Mouse (Mus musculus): ENCODE results near the gene Zbtb22.

Gene Zbtb22

DNA sequence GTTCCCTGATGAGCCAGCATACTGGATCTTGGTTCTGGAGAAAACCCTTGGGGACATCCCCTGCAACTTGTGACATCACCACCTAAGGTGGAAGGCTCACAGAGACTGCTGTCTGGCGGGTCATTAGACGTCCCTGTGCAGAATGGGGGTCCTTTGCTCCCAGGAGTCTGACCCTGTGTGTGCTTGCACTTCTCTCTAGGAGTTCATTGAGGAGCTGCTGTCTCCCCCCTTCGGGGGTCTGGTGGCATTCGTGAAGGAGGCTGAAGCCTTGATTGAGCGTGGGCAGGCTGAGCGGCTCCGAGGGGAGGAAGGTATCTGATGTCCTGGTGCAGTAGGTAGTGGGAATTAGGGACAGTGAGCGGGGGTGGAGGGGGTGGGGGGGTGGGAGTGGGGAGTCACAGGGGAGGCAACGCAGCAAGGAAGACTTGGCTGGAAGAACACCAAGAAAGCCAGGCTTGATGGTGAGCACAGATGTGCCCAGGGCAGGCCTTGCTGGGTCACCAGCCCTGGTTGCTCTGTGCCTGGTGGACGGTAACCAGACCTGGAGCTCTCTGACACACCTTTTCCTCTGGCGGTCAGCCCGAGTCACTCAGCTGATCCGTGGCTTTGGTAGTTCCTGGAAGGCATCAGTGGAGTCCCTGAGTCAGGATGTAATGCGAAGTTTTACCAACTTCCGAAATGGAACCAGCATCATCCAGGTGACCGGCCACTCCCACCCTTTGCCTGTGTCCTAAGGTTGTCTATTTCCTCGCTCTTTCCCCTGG lies 49.6 kb downstream of the Zbtb22 start:
- no peak for DNase-seq (ENCODE audit: low read depth, low spot score)

DNA sequence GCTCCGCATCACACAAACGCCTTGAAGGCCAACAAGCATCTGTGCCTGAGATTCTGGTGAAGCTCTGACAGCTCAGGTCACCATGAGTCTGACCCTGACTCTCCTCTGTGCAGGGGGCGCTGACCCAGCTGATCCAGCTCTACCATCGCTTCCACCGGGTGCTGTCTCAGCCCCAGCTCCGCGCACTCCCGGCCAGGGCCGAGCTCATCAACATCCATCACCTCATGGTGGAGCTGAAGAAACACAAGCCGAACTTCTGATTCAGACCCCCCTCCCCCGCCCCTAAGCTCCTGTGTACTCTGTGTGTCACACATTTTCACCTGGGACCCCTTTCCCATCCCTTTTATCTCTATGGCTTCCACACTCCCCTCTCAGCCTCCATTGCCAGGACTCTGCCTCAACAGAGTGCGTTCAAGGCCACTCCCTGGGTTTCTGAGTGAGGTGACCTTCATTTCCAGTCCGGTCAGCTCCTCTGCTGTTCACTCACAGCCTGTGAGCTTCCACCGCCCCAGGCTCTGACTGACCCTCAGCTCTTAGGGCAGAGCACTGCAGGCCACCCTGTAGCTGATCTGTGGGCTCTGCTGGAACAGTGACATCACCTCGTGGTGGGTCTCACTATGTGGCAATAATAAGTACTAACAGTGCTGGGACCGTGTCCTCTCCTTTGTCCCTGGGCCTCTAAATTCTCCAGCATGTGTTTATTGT lies 50.3 kb downstream of the Zbtb22 start:
- DNase-seq (ENCODE audit: low read depth, low spot score) = no peak

DNA sequence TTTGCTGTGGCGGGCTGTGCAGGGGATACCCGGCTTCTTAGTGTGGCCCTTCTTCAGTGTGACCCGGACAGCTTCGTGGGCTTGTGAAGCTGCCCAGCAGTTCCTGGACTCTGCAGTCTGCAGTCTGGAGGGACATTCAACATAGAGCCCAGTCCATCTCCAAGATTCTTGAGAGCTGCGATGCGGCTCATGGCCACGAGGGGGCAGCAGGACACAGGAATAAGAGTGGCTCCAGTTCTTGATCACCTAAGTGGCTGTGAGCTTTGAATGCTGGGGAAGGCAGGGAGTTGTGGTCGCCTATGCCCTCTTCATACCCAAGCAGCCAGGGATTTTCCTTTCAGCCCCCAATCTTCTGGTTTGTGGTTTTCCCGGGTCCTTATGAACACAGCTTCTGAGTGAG lies 52.8 kb downstream of the Zbtb22 start:
- DNase-seq (ENCODE audit: low read depth, low spot score) = peak; percentile 83

Measured in skeletal muscle tissue, adult 2 months (tissue).